Mouse (Mus musculus) spleen, adult 18-20 months (tissue): ENCODE data around the gene Vmn1r50.
"Not testable (repeated sequence)": the region's sequence is repeated elsewhere in the genome, so short reads cannot be mapped to it uniquely, and the experiment has no call there.

ENCODE experiments used
- DNase-seq, 2 experiments: peaks; one replicate each; pipeline ENCODE4 v3.0.0; 2022; ENCODE audit warnings: mixed read lengths in 2 of 2

The Vmn1r50 gene

GRCm38 (mm10) chr6:90101130-90101529 lies at the start of gene Vmn1r50:
TSS of gene Vmn1r50 (plus strand) at chr6:90101430.
- DNase-seq = no peak

DNA sequence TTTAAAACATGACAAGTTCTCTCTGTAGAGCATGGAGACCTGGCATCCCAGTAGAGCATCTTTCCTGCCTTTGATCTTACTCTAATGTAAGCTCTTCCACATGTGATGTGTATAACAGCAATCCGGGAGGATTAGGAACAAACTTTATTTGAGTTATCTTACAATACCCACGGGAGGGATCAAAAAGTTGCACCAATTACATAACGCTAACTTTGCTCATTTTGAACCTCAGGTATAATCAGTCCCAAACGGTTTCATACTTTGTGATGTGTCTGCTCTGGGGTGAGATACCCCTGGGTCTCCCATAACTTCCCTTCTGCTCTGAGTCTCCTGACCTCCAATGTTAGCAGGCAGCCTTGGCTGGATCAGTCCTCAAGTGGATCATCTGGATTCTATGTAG lies 22.8 kb upstream of the Vmn1r50 start, which contains the start of gene Vmn1r49:
Gene Vmn1r49, minus strand, starts transcription at position 101 of the 400 bp plus-strand sequence.
- no peak for DNase-seq

DNA sequence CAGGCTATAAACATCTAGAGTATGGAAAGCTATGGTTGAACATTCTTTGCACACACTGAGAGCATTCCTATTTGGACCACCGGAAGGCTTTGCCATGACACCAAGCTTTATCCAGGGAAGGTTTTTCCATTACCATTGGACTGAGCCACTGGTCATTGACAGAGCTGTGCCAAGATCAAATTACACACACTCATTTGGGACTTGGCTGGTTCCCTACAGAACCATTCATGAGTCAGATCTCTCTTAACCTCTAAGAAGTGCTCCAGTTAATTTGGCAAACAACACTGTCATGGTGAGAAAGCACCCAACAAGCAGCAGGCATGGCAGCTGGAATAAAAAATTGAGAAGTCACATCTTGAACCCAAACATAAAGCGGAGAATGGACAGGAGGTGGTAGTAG lies 664 bp upstream of the Vmn1r50 start:
- no peak for DNase-seq

GRCm38 (mm10) chr6:90122296-90122695 lies 21.1 kb downstream of the Vmn1r50 start, which contains the start of gene Vmn1r51:
TSS of gene Vmn1r51 (plus strand) at chr6:90122596.
- not testable (repeated sequence) for DNase-seq
